Mouse (Mus musculus) thymus, adult 2 months (tissue): ENCODE measurements at regions not wholly inside any gene's neighbourhood (a gene's known extent, or its start where the extent isn't known, plus 50 kb on each side); places are given as distances from the start of the nearest gene placed in this dataset.

Experiments used
- DNase-seq: peaks from one replicate; pipeline ENCODE4 v3.0.0; 2021
- H3K27ac ChIP-seq: fragments of 200-500 bp; 2 replicates; pipeline ENCODE4 v1.5.1; 2012; ENCODE audit warnings: low read length, control low read depth; ENCODE audit not compliant: control insufficient read depth, insufficient read depth
- H3K27me3 ChIP-seq: fragments of 200-500 bp; 2 replicates; pipeline ENCODE4 v1.6.1; 2012; ENCODE audit warnings: mild to moderate bottlenecking, low read length, moderate library complexity, mixed read lengths; ENCODE audit not compliant: control insufficient read depth, insufficient read depth
- H3K36me3 ChIP-seq: fragments of 200-500 bp; 2 replicates; pipeline ENCODE4 v1.6.1; 2012; ENCODE audit warnings: mild to moderate bottlenecking, low read length, moderate library complexity; ENCODE audit not compliant: control insufficient read depth, insufficient read depth
- H3K4me1 ChIP-seq: fragments of 200-500 bp; replicated peaks from 2 replicates; pipeline ENCODE4 v1.6.1; 2012; ENCODE audit warnings: low read length; ENCODE audit not compliant: control insufficient read depth, insufficient read depth
- H3K4me3 ChIP-seq: fragments of 200-500 bp; 2 replicates; pipeline ENCODE4 v1.5.1; 2012; ENCODE audit warnings: mild to moderate bottlenecking, low read length, control low read depth, moderate library complexity; ENCODE audit not compliant: control insufficient read depth, insufficient read depth
- CTCF ChIP-seq: fragments of 200-500 bp; IDR thresholded peaks from 2 replicates; pipeline ENCODE4 v1.5.1; 2012; ENCODE audit warnings: mild to moderate bottlenecking, control low read depth, low read length, moderate library complexity, borderline replicate concordance; ENCODE audit not compliant: control insufficient read depth, poor library complexity, insufficient read depth; ENCODE audit errors: extremely low read depth
- POLR2A ChIP-seq: fragments of 200-500 bp; IDR thresholded peaks from 2 replicates; pipeline ENCODE4 v1.6.1; 2012; ENCODE audit warnings: mild to moderate bottlenecking, low read length, control low read depth, moderate library complexity; ENCODE audit not compliant: control insufficient read depth, poor library complexity, insufficient read depth; ENCODE audit errors: extremely low read depth
- WGBS: fragments of 180-500 bp; shearing (Covaris S2); methylation state at CpG from one replicate; pipeline ENCODE4 v1.1.7; 2018; 5-methylcytosine and 5-hydroxymethylcytosine counted together

GRCm38 (mm10) chr6:51207587-51208361 is 224.7 kb upstream of the Nfe2l3 start:
- TF ChIP-seq POLR2A, result no peak
- TF ChIP-seq CTCF, result no peak
- Histone ChIP-seq H3K4me3 (no peak overlapping the region), H3K27me3 (peaks cover 3% of the 10 kb centered on the region; the same call in 1 of the 2 replicates), H3K27ac (no peak overlapping the region), H3K36me3 (no peaks in the 10 kb centered on the region), H3K4me1 (peaks cover 5% of the 10 kb centered on the region)
- 3% methylated on average over 21 of the region's 21 CpGs for WGBS
- no peak for DNase-seq

GRCm38 (mm10) chr6:51208660-51209396 is 223.6 kb upstream of the Nfe2l3 start:
- Histone ChIP-seq H3K27me3 (peaks cover 3% of the 10 kb centered on the region; the same call in 1 of the 2 replicates), H3K27ac (no peak overlapping the region), H3K4me1 (peaks cover 5% of the 10 kb centered on the region), H3K36me3 (no peaks in the 10 kb centered on the region), H3K4me3 (no peak overlapping the region)
- WGBS, result 3% methylated on average over 6 of the region's 6 CpGs
- TF ChIP-seq CTCF (no peak), POLR2A (no peak)
- DNase-seq, result peak; percentile 61

- H3K4me3 ChIP-seq, result no peak overlapping the region
- H3K27ac ChIP-seq, result no peak overlapping the region
- TF ChIP-seq POLR2A, result no peak
- no peak for TF ChIP-seq CTCF
- no peaks in the 10 kb centered on the region for H3K36me3 ChIP-seq
- 0% methylated on average over 7 of the region's 7 CpGs for WGBS
- peaks cover 5% of the 10 kb centered on the region for H3K4me1 ChIP-seq
- DNase-seq, result no peak
- peaks cover 3% of the 10 kb centered on the region; the same call in 1 of the 2 replicates for H3K27me3 ChIP-seq
Measured at GRCm38 (mm10) chr6:51211418-51211817, 221.1 kb upstream of the Nfe2l3 start.

- H3K27ac ChIP-seq, result no peak overlapping the region
- WGBS, result 94% methylated on average over 8 of the region's 8 CpGs
- no peaks in the 10 kb centered on the region; the same call in 1 of the 2 replicates for H3K27me3 ChIP-seq
Measured at GRCm38 (mm10) chr6:51212216-51212615, 220.3 kb upstream of the Nfe2l3 start.

GRCm38 (mm10) chr6:51215371-51215770 is 217.1 kb upstream of the Nfe2l3 start:
- WGBS, result 88% methylated on average over 10 of the region's 10 CpGs
- Histone ChIP-seq H3K27ac (no peak overlapping the region), H3K27me3 (no peaks in the 10 kb centered on the region), H3K36me3 (no peaks in the 10 kb centered on the region), H3K4me3 (no peak overlapping the region), H3K4me1 (peaks cover 5% of the 10 kb centered on the region)
- no peak for DNase-seq
- TF ChIP-seq POLR2A, result no peak
- no peak for TF ChIP-seq CTCF

More at GRCm38 (mm10) chr6:51212216-51212615, 220.3 kb upstream of the Nfe2l3 start:
- peaks cover 5% of the 10 kb centered on the region for H3K4me1 ChIP-seq
- no peak for DNase-seq
- H3K4me3 ChIP-seq, result no peak overlapping the region
- TF ChIP-seq CTCF (no peak), POLR2A (no peak)
- no peaks in the 10 kb centered on the region for H3K36me3 ChIP-seq

GRCm38 (mm10) chr6:51216472-51216871 is 216.0 kb upstream of the Nfe2l3 start:
- WGBS, result 89% methylated on average over 8 of the region's 8 CpGs
- H3K27ac ChIP-seq, result no peak overlapping the region
- no peak overlapping the region for H3K4me3 ChIP-seq
- H3K4me1 ChIP-seq, result peaks cover 4% of the 10 kb centered on the region
- no peaks in the 10 kb centered on the region for H3K36me3 ChIP-seq
- H3K27me3 ChIP-seq, result no peaks in the 10 kb centered on the region
- TF ChIP-seq CTCF, result no peak
- no peak for TF ChIP-seq POLR2A
- DNase-seq, result no peak

- WGBS, result 97% methylated on average over 12 of the region's 12 CpGs
Measured at GRCm38 (mm10) chr6:51219691-51220090, 212.8 kb upstream of the Nfe2l3 start.

More at GRCm38 (mm10) chr6:51219691-51220090, 212.8 kb upstream of the Nfe2l3 start:
- Histone ChIP-seq H3K4me3 (no peak overlapping the region), H3K36me3 (no peaks in the 10 kb centered on the region), H3K27ac (no peak overlapping the region), H3K27me3 (no peaks in the 10 kb centered on the region), H3K4me1 (no peaks in the 10 kb centered on the region)
- no peak for TF ChIP-seq POLR2A
- no peak for TF ChIP-seq CTCF
- DNase-seq, result no peak
